Mouse (Mus musculus): ENCODE measurements around the gene Ahcyl2. TPM values are rescaled to one million over a fixed set of nuclear protein-coding genes. Genes with fewer than 3 reads are reported as not detected.

Ahcyl2 gene
- polyA plus RNA-seq, 1 experiment from 2014 or later = 14.0 TPM

DNA sequence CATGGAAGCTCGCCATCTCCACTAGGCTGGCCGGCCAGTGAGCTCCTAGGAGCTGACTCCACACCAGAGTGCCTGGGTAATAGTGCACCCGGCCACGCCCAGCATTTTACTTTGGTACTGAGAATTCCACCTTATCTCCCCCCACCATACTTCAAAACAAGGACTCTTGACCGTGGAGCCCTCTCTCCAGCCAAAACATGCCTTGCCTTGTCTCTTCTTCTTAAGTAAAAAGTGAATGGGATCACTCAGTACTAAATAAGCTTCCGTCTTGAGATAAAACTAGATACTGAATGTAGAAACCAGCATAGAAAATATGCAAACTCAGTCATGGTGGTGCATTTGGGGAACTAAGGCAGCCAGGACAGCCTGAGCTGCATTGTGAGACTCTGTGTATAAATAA, 90.8 kb downstream of the Ahcyl2 start:
- WGBS = 78% methylated on average over 6 of the region's 6 CpGs
- Histone ChIP-seq H3K27me3 (replicated peaks; ENCODE audit: control insufficient read depth, insufficient read depth, low read length) (no peaks in the 10 kb centered on the region), H3K27ac (replicated peaks; ENCODE audit: low read depth, low read length) (no peak overlapping the region), H3K4me2 (ENCODE audit: low read depth, low read length) (no peak overlapping the region), H3K4me3 (ENCODE audit: low read depth, low read length) (no peak overlapping the region), H3K9me3 (ENCODE audit: control insufficient read depth, low read length) (no peaks in the 10 kb centered on the region), H3K4me1 (ENCODE audit: control insufficient read depth, insufficient read depth, low read length) (no peaks in the 10 kb centered on the region), H3K36me3 (ENCODE audit: control insufficient read depth, insufficient read depth, low read length) (peaks cover 6% of the 10 kb centered on the region), H3K9ac (ENCODE audit: low read depth, low read length) (no peak overlapping the region)
- no peak for DNase-seq (ENCODE audit: low spot score)
- no peak for ATAC-seq (ENCODE audit: low read depth)

GRCm38 (mm10) chr6:29859344-29859743, 91.5 kb downstream of the Ahcyl2 start:
- DNase-seq (ENCODE audit: low spot score) = no peak
- Histone ChIP-seq H3K9ac (ENCODE audit: low read depth, low read length) (no peak overlapping the region), H3K27ac (replicated peaks; ENCODE audit: low read depth, low read length) (no peak overlapping the region), H3K36me3 (ENCODE audit: control insufficient read depth, insufficient read depth, low read length) (peaks cover 10% of the 10 kb centered on the region), H3K4me1 (ENCODE audit: control insufficient read depth, insufficient read depth, low read length) (no peaks in the 10 kb centered on the region), H3K27me3 (replicated peaks; ENCODE audit: control insufficient read depth, insufficient read depth, low read length) (no peaks in the 10 kb centered on the region), H3K4me2 (ENCODE audit: low read depth, low read length) (no peak overlapping the region), H3K4me3 (ENCODE audit: low read depth, low read length) (no peak overlapping the region), H3K9me3 (ENCODE audit: control insufficient read depth, low read length) (no peaks in the 10 kb centered on the region)
- WGBS = 68% methylated on average over 4 of the region's 4 CpGs
- ATAC-seq (ENCODE audit: low read depth) = no peak

GRCm38 (mm10) chr6:29860238-29860637, 92.4 kb downstream of the Ahcyl2 start:
- H3K36me3 ChIP-seq (ENCODE audit: control insufficient read depth, insufficient read depth, low read length) = peaks cover 10% of the 10 kb centered on the region
- H3K4me3 ChIP-seq (ENCODE audit: low read depth, low read length) = no peak overlapping the region
- DNase-seq (ENCODE audit: low spot score) = peak; percentile 32
- peak; percentile 53; the same call in 1 of the 2 replicates for ATAC-seq (ENCODE audit: low read depth)
- no peak overlapping the region for H3K27ac ChIP-seq (replicated peaks; ENCODE audit: low read depth, low read length)
- no peak overlapping the region for H3K4me2 ChIP-seq (ENCODE audit: low read depth, low read length)
- no peaks in the 10 kb centered on the region for H3K4me1 ChIP-seq (ENCODE audit: control insufficient read depth, insufficient read depth, low read length)
- WGBS = 87% methylated on average over 3 of the region's 3 CpGs
- no peaks in the 10 kb centered on the region for H3K9me3 ChIP-seq (ENCODE audit: control insufficient read depth, low read length)
- H3K27me3 ChIP-seq (replicated peaks; ENCODE audit: control insufficient read depth, insufficient read depth, low read length) = no peaks in the 10 kb centered on the region
- no peak overlapping the region for H3K9ac ChIP-seq (ENCODE audit: low read depth, low read length)

DNA sequence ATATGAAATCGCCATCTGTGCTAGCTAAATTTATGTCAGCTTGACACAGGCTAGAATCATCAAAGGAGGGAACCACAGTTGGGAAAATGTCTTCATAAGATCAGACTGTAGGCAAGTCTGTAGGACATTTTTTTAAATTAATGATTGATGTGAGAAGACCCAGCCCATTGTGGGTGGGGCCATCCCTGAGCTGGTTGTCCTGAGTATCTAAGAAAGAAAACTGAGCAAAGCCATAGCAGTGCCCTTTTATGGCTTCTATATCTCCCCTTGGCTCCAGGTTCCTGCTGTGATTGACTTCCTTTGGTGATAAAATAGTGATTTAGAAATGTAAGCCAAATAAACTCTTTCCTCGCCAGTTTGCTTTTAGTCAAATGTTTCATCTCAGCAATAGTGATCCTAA, 97.1 kb downstream of the Ahcyl2 start:
- no peak for ATAC-seq (ENCODE audit: low read depth)
- H3K27ac ChIP-seq (replicated peaks; ENCODE audit: low read depth, low read length) = no peak overlapping the region
- no peaks in the 10 kb centered on the region for H3K9me3 ChIP-seq (ENCODE audit: control insufficient read depth, low read length)
- peaks cover 10% of the 10 kb centered on the region for H3K36me3 ChIP-seq (ENCODE audit: control insufficient read depth, insufficient read depth, low read length)
- no peaks in the 10 kb centered on the region for H3K4me1 ChIP-seq (ENCODE audit: control insufficient read depth, insufficient read depth, low read length)
- no peak overlapping the region for H3K4me2 ChIP-seq (ENCODE audit: low read depth, low read length)
- H3K27me3 ChIP-seq (replicated peaks; ENCODE audit: control insufficient read depth, insufficient read depth, low read length) = no peaks in the 10 kb centered on the region
- H3K9ac ChIP-seq (ENCODE audit: low read depth, low read length) = no peak overlapping the region
- 95% methylated on average over 2 of the region's 2 CpGs for WGBS
- no peak overlapping the region for H3K4me3 ChIP-seq (ENCODE audit: low read depth, low read length)
- no peak for DNase-seq (ENCODE audit: low spot score)

GRCm38 (mm10) chr6:29866935-29867724, 99.3 kb downstream of the Ahcyl2 start:
- no peak for ATAC-seq (ENCODE audit: low read depth)
- 78% methylated on average over 9 of the region's 9 CpGs for whole genome bisulfite sequencing
- no peaks in the 10 kb centered on the region for H3K27me3 ChIP-seq (replicated peaks; ENCODE audit: control insufficient read depth, insufficient read depth, low read length)
- H3K4me3 ChIP-seq (ENCODE audit: low read depth, low read length) = no peak overlapping the region
- no peaks in the 10 kb centered on the region for H3K9me3 ChIP-seq (ENCODE audit: control insufficient read depth, low read length)
- H3K4me1 ChIP-seq (ENCODE audit: control insufficient read depth, insufficient read depth, low read length) = no peaks in the 10 kb centered on the region
- peaks cover 15% of the 10 kb centered on the region for H3K36me3 ChIP-seq (ENCODE audit: control insufficient read depth, insufficient read depth, low read length)
- no peak overlapping the region for H3K27ac ChIP-seq (replicated peaks; ENCODE audit: low read depth, low read length)
- H3K4me2 ChIP-seq (ENCODE audit: low read depth, low read length) = no peak overlapping the region
- no peak overlapping the region for H3K9ac ChIP-seq (ENCODE audit: low read depth, low read length)
- no peak for DNase-seq (ENCODE audit: low spot score)

- H3K9me3 ChIP-seq (ENCODE audit: control insufficient read depth, low read length) = no peaks in the 10 kb centered on the region
- H3K27me3 ChIP-seq (replicated peaks; ENCODE audit: control insufficient read depth, insufficient read depth, low read length) = no peaks in the 10 kb centered on the region
- H3K27ac ChIP-seq (replicated peaks; ENCODE audit: low read depth, low read length) = no peak overlapping the region
- no peak overlapping the region for H3K4me3 ChIP-seq (ENCODE audit: low read depth, low read length)
- 54% methylated on average over 2 of the region's 2 CpGs for WGBS
- ATAC-seq (ENCODE audit: low read depth) (no peak), DNase-seq (ENCODE audit: low spot score) (no peak)
- H3K4me1 ChIP-seq (ENCODE audit: control insufficient read depth, insufficient read depth, low read length) = no peaks in the 10 kb centered on the region
- H3K4me2 ChIP-seq (ENCODE audit: low read depth, low read length) = no peak overlapping the region
- peaks cover 12% of the 10 kb centered on the region for H3K36me3 ChIP-seq (ENCODE audit: control insufficient read depth, insufficient read depth, low read length)
- H3K9ac ChIP-seq (ENCODE audit: low read depth, low read length) = no peak overlapping the region
Observed at GRCm38 (mm10) chr6:29868341-29868895, 100.6 kb downstream of the Ahcyl2 start.

DNA sequence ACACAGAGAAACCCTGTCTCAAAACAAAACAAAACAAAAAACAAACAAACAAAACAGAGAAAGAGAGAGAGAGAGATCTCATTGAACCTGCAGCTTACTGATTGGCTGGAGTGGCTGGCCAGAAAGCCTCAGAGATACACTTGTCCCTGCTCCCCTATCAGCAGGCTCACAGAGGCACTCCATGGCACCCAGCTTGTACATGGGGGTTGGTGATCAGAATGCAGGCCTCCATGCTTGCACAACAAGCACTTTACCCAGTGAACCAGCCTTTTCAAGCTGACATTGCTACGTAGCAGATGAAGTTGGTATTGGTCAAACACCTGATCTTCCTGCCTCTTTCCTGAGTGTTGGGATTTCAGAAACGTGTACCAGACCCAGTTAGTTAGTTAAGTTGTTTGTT, 105.8 kb downstream of the Ahcyl2 start:
- 81% methylated on average over 2 of the region's 2 CpGs for WGBS
- H3K9ac ChIP-seq (ENCODE audit: low read depth, low read length) = no peak overlapping the region
- no peaks in the 10 kb centered on the region for H3K9me3 ChIP-seq (ENCODE audit: control insufficient read depth, low read length)
- H3K36me3 ChIP-seq (ENCODE audit: control insufficient read depth, insufficient read depth, low read length) = peaks cover 11% of the 10 kb centered on the region; the same call in 1 of the 2 replicates
- H3K4me1 ChIP-seq (ENCODE audit: control insufficient read depth, insufficient read depth, low read length) = no peaks in the 10 kb centered on the region
- no peak for ATAC-seq (ENCODE audit: low read depth)
- no peak for DNase-seq (ENCODE audit: low spot score)
- no peak overlapping the region for H3K4me3 ChIP-seq (ENCODE audit: low read depth, low read length)
- H3K4me2 ChIP-seq (ENCODE audit: low read depth, low read length) = no peak overlapping the region
- H3K27ac ChIP-seq (replicated peaks; ENCODE audit: low read depth, low read length) = no peak overlapping the region
- H3K27me3 ChIP-seq (replicated peaks; ENCODE audit: control insufficient read depth, insufficient read depth, low read length) = no peaks in the 10 kb centered on the region

GRCm38 (mm10) chr6:29875576-29875975, 107.8 kb downstream of the Ahcyl2 start:
- no peaks in the 10 kb centered on the region for H3K4me1 ChIP-seq (ENCODE audit: control insufficient read depth, insufficient read depth, low read length)
- ATAC-seq (ENCODE audit: low read depth) = no peak

DNA sequence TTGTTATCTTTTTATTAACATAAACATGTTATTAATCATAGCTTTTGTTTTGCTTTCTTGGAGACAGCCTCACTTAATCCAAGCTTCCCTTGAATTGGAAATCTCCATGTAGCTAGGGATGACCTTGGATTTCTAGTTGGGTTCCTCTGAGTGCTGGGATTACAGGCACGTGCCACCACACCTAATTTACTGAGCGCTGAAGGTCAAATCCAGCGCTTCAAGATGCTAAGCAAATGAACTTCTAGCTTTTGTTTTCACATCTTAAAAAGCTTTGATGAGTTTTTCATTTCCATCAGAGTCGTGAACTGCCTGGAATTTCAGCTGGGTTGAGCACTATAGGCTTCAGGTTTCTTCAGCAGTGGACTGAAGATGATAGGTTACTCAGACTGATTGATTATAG, 109.0 kb downstream of the Ahcyl2 start:
- Histone ChIP-seq H3K4me2 (ENCODE audit: low read depth, low read length) (no peak overlapping the region), H3K9ac (ENCODE audit: low read depth, low read length) (no peak overlapping the region), H3K27ac (replicated peaks; ENCODE audit: low read depth, low read length) (no peak overlapping the region), H3K27me3 (replicated peaks; ENCODE audit: control insufficient read depth, insufficient read depth, low read length) (no peaks in the 10 kb centered on the region), H3K36me3 (ENCODE audit: control insufficient read depth, insufficient read depth, low read length) (peaks cover 8% of the 10 kb centered on the region; the same call in 1 of the 2 replicates), H3K9me3 (ENCODE audit: control insufficient read depth, low read length) (no peaks in the 10 kb centered on the region), H3K4me3 (ENCODE audit: low read depth, low read length) (no peak overlapping the region), H3K4me1 (ENCODE audit: control insufficient read depth, insufficient read depth, low read length) (no peaks in the 10 kb centered on the region)
- 77% methylated on average over 4 of the region's 4 CpGs for WGBS
- DNase-seq (ENCODE audit: low spot score) = no peak
- no peak for ATAC-seq (ENCODE audit: low read depth)

More at GRCm38 (mm10) chr6:29875576-29875975, 107.8 kb downstream of the Ahcyl2 start:
- no peak overlapping the region for H3K9ac ChIP-seq (ENCODE audit: low read depth, low read length)
- WGBS = 76% methylated on average over 5 of the region's 5 CpGs
- no peaks in the 10 kb centered on the region for H3K9me3 ChIP-seq (ENCODE audit: control insufficient read depth, low read length)
- H3K27ac ChIP-seq (replicated peaks; ENCODE audit: low read depth, low read length) = no peak overlapping the region
- no peak for DNase-seq (ENCODE audit: low spot score)
- no peak overlapping the region for H3K4me3 ChIP-seq (ENCODE audit: low read depth, low read length)
- H3K27me3 ChIP-seq (replicated peaks; ENCODE audit: control insufficient read depth, insufficient read depth, low read length) = no peaks in the 10 kb centered on the region
- H3K36me3 ChIP-seq (ENCODE audit: control insufficient read depth, insufficient read depth, low read length) = peaks cover 13% of the 10 kb centered on the region; the same call in 1 of the 2 replicates
- no peak overlapping the region for H3K4me2 ChIP-seq (ENCODE audit: low read depth, low read length)
